Mouse (Mus musculus) embryonic stem cell, embryonic (primary cell): Measurements from ENCODE around the gene Wdr91.

Source experiments
- CTCF ChIA-PET, 4 experiments: fragments of 300-600 bp in 2 of 4; fragments of 350-600 bp in 2 of 4; sonication (Branson Sonifier 250); formaldehyde crosslinking; loops; one replicate each; lab custom pipeline; 2022; ENCODE audit warnings: inconsistent platforms in 2 of 4; lab: Charles Lee
- POLR2A ChIA-PET, 4 experiments: fragments of 300-600 bp in 2 of 4; fragments of 350-600 bp in 2 of 4; sonication (Branson Sonifier 250); formaldehyde crosslinking; loops; one replicate each; lab custom pipeline; 2022; ENCODE audit warnings: antibody characterized with exemption in 4 of 4, inconsistent platforms in 1 of 4; lab: Charles Lee

The Wdr91 gene

GRCm38 (mm10) chr6:34932633-34933032 lies 22.0 kb upstream of the Wdr91 start:
- ChIA-PET POLR2A (no interaction called here), CTCF (no interaction called here)

GRCm38 (mm10) chr6:34927594-34927993 lies 16.9 kb upstream of the Wdr91 start:
- ChIA-PET POLR2A (interaction anchor here in 2 of 4 experiments (0.7 to 2.3 kb wide), 10 partner anchors 10 to 635 kb away, joined by 3 to 14 read pairs (median 3); partner anchors contain the start of genes Agbl3 (in 1 of the 2), Cyren (in 1 of the 2) and Slc23a4 (in 1 of the 2)), CTCF (interaction anchor here (0.5 to 2.6 kb wide), 39 partner anchors 10 to 635 kb away, joined by 3 to 17 read pairs (median 4); partner anchors contain the start of genes Cyren (in 2 of the 4), Agbl3 (in 1 of the 4) and Slc23a4 (in 1 of the 4))

- POLR2A ChIA-PET = interaction anchor here in 2 of 4 experiments (0.7 to 2.3 kb wide), 11 partner anchors 11 to 634 kb away, joined by 3 to 14 read pairs (median 3); partner anchors contain the start of genes Agbl3 (in 1 of the 2), Cyren (in 1 of the 2) and Slc23a4 (in 1 of the 2)
- CTCF ChIA-PET = interaction anchor here (0.5 to 2.6 kb wide), 43 partner anchors 10 to 696 kb away, joined by 3 to 17 read pairs (median 4); partner anchors contain the start of genes Cyren (in 2 of the 4), Agbl3 (in 1 of the 4), Akr1b8 (in 1 of the 4) and Slc23a4 (in 1 of the 4)
These were observed 16.5 kb upstream of the Wdr91 start for GRCm38 (mm10) chr6:34927156-34927555.

GRCm38 (mm10) chr6:34921941-34922340 lies 11.3 kb upstream of the Wdr91 start:
- CTCF ChIA-PET = interaction anchor here (0.6 to 1.9 kb wide), 62 partner anchors 8 to 1761 kb away, joined by 3 to 19 read pairs (median 5); partner anchors contain the start of genes Cyren (in 3 of the 4), Bpgm (in 2 of the 4), Wdr91 (in 2 of the 4) and Agbl3 (in 1 of the 4)
- POLR2A ChIA-PET = interaction anchor here (0.6 to 1.0 kb wide), 14 partner anchors 11 to 1253 kb away, joined by 3 to 12 read pairs (median 4); partner anchors contain the start of genes Agbl3 (in 1 of the 4) and Wdr91 (in 1 of the 4)

GRCm38 (mm10) chr6:34920631-34921030 lies 10.0 kb upstream of the Wdr91 start:
- POLR2A ChIA-PET = interaction anchor here in 2 of 4 experiments (1.1 to 1.8 kb wide), 2 partner anchors 10 to 13 kb away, joined by 3 to 12 read pairs; partner anchors contain the start of gene Wdr91 (in 1 of the 2)
- CTCF ChIA-PET = interaction anchor here in 2 of 4 experiments (1.3 to 1.9 kb wide), 2 partner anchors 41 kb away, joined by 3 to 6 read pairs; no protein-coding TSS in a partner anchor

- CTCF ChIA-PET = interaction anchor here in 2 of 4 experiments (0.5 to 1.3 kb wide), 4 partner anchors 9 to 40 kb away, joined by 3 to 9 read pairs (median 4); partner anchors contain the start of gene Wdr91 (in 2 of the 2)
- POLR2A ChIA-PET = interaction anchor here in 3 of 4 experiments (0.6 to 2.3 kb wide), 10 partner anchors 9 to 140 kb away, joined by 3 to 12 read pairs (median 5); partner anchors contain the start of genes Wdr91 (in 3 of the 3), Agbl3 (in 1 of the 3) and Cyren (in 1 of the 3)
These were observed 9.3 kb upstream of the Wdr91 start, which contains the start of gene Stra8 for GRCm38 (mm10) chr6:34919956-34920355. TSS of gene Stra8 (plus strand) at chr6:34920163.

- ChIA-PET POLR2A (interaction anchor here in 3 of 4 experiments (0.6 to 2.3 kb wide), 12 partner anchors 8 to 164 kb away, joined by 3 to 12 read pairs (median 5); partner anchors contain the start of genes Wdr91 (in 3 of the 3), Agbl3 (in 1 of the 3) and Cyren (in 1 of the 3)), CTCF (interaction anchor here in 1 of 4 experiments (1.3 kb wide), 1 partner anchor 39 kb away, joined by 3 read pairs; no protein-coding TSS in a partner anchor)
These were observed 8.5 kb upstream of the Wdr91 start for GRCm38 (mm10) chr6:34919146-34919545.

- POLR2A ChIA-PET = no interaction called here
- CTCF ChIA-PET = no interaction called here
These were observed 3.8 kb upstream of the Wdr91 start for GRCm38 (mm10) chr6:34914462-34914861.

GRCm38 (mm10) chr6:34913341-34914040 lies 2.8 kb upstream of the Wdr91 start:
- ChIA-PET CTCF (no interaction called here), POLR2A (interaction anchor here in 2 of 4 experiments (0.5 to 1.5 kb wide), 3 partner anchors 11 to 51 kb away, joined by 3 to 5 read pairs (median 3); partner anchors contain the start of gene Tmem140 (in 1 of the 2))

GRCm38 (mm10) chr6:34909631-34910345 lies 888 bp downstream of the Wdr91 start:
- ChIA-PET POLR2A (interaction anchor here in 3 of 4 experiments (0.6 to 2.3 kb wide), 22 partner anchors 7 to 434 kb away, joined by 3 to 12 read pairs (median 4); partner anchors contain the start of genes Stra8 (in 3 of the 3), Agbl3 (in 1 of the 3), Bpgm (in 1 of the 3) and Cnot4 (in 1 of the 3)), CTCF (interaction anchor here in 2 of 4 experiments (0.8 to 1.1 kb wide), 3 partner anchors 10 to 30 kb away, joined by 3 to 4 read pairs (median 4); partner anchors contain the start of gene Stra8 (in 1 of the 2))

GRCm38 (mm10) chr6:34907696-34908260 lies 2.9 kb downstream of the Wdr91 start:
- ChIA-PET POLR2A (interaction anchor here in 3 of 4 experiments (0.6 to 1.4 kb wide), 6 partner anchors 9 to 571 kb away, joined by 3 to 5 read pairs (median 3); partner anchors contain the start of gene Stra8 (in 1 of the 3)), CTCF (interaction anchor here in 1 of 4 experiments (1.0 kb wide), 1 partner anchor 20 kb away, joined by 3 read pairs; no protein-coding TSS in a partner anchor)

GRCm38 (mm10) chr6:34907121-34907614 lies 3.5 kb downstream of the Wdr91 start:
- CTCF ChIA-PET = no interaction called here

GRCm38 (mm10) chr6:34906661-34907060 lies 4.0 kb downstream of the Wdr91 start:
- POLR2A ChIA-PET = interaction anchor here in 1 of 4 experiments (0.8 to 1.4 kb wide), 2 partner anchors 8 to 16 kb away, joined by 3 read pairs; no protein-coding TSS in a partner anchor
- CTCF ChIA-PET = interaction anchor here in 1 of 4 experiments (2.0 kb wide), 1 partner anchor 29 kb away, joined by 4 read pairs; the partner anchor contains the start of gene Cyren

More at GRCm38 (mm10) chr6:34907121-34907614, 3.5 kb downstream of the Wdr91 start:
- POLR2A ChIA-PET = interaction anchor here in 3 of 4 experiments (0.6 to 1.4 kb wide), 4 partner anchors 9 to 49 kb away, joined by 3 read pairs; no protein-coding TSS in a partner anchor

- POLR2A ChIA-PET = interaction anchor here in 2 of 4 experiments (1.6 to 2.2 kb wide), 2 partner anchors 14 to 28 kb away, joined by 3 to 5 read pairs; partner anchors contain the start of genes Cyren (in 1 of the 2) and Stra8 (in 1 of the 2)
- CTCF ChIA-PET = interaction anchor here in 2 of 4 experiments (0.8 to 2.0 kb wide), 2 partner anchors 10 to 28 kb away, joined by 4 read pairs; partner anchors contain the start of gene Cyren (in 1 of the 2)
These were observed 4.6 kb downstream of the Wdr91 start for GRCm38 (mm10) chr6:34906125-34906524.

GRCm38 (mm10) chr6:34904361-34904760 lies 6.3 kb downstream of the Wdr91 start:
- ChIA-PET POLR2A (interaction anchor here in 1 of 4 experiments (0.5 to 2.2 kb wide), 2 partner anchors 15 to 347 kb away, joined by 3 to 5 read pairs; partner anchors contain the start of gene Stra8), CTCF (no interaction called here)

GRCm38 (mm10) chr6:34903851-34904250 lies 6.8 kb downstream of the Wdr91 start:
- CTCF ChIA-PET = no interaction called here
- POLR2A ChIA-PET = interaction anchor here in 1 of 4 experiments (0.5 kb wide), 1 partner anchor 347 kb away, joined by 3 read pairs; no protein-coding TSS in a partner anchor
